Mouse (Mus musculus) lung, postnatal 0 days (tissue): ENCODE results near the gene Mrps23.
A peak's percentile ranks its signal among the peaks of the same experiment; 100 is the strongest.

Experiments
- CTCF ChIP-seq: IDR thresholded peaks from 2 replicates; pipeline ENCODE4 v1.5.1; 2016; ENCODE audit warnings: antibody characterized with exemption, mild to moderate bottlenecking
- EP300 ChIP-seq: IDR thresholded peaks from 2 replicates; pipeline ENCODE4 v1.6.1; 2016; ENCODE audit warnings: antibody characterized with exemption, mild to moderate bottlenecking, control low read depth

GRCm38 (mm10) chr11:88251972-88252766 lies 48.0 kb downstream of the Mrps23 start:
- peak; percentile 99 for TF ChIP-seq CTCF
- no peak for TF ChIP-seq EP300
